Mouse (Mus musculus): ENCODE measurements at regions not wholly inside any gene's neighbourhood (a gene's known extent, or its start where the extent isn't known, plus 50 kb on each side); places are given as distances from the start of the nearest gene placed in this dataset.
A peak's percentile ranks its signal among the peaks of the same experiment; 100 is the strongest.
"Not testable (repeated sequence)": the region's sequence is repeated elsewhere in the genome, so short reads cannot be mapped to it uniquely, and the experiment has no call there.

- peak; percentile 12 for DNase-seq
Observed at GRCm38 (mm10) chr5:25639187-25639586, 66.4 kb downstream of the Xrcc2 start.

- no peak for DNase-seq
Observed at GRCm38 (mm10) chr5:25638097-25638496, 67.5 kb downstream of the Xrcc2 start.

GRCm38 (mm10) chr5:25632861-25633535 lies 72.6 kb downstream of the Xrcc2 start:
- DNase-seq, result no peak

- no peak for DNase-seq
Observed at GRCm38 (mm10) chr5:25629731-25630130, 75.9 kb downstream of the Xrcc2 start.

- no peak for DNase-seq
Observed at GRCm38 (mm10) chr5:25628504-25628903, 77.1 kb downstream of the Xrcc2 start.

GRCm38 (mm10) chr5:25627086-25627485 lies 78.5 kb downstream of the Xrcc2 start:
- DNase-seq, result no peak

- DNase-seq, result no peak
Observed at GRCm38 (mm10) chr5:25624029-25624428, 81.6 kb downstream of the Xrcc2 start.

GRCm38 (mm10) chr5:25619872-25620271 lies 85.8 kb downstream of the Xrcc2 start:
- no peak for DNase-seq

GRCm38 (mm10) chr5:25619337-25619736 lies 86.3 kb downstream of the Xrcc2 start:
- DNase-seq, result not testable (repeated sequence)

- DNase-seq, result no peak
Observed at GRCm38 (mm10) chr5:25614659-25615061, 91.0 kb downstream of the Xrcc2 start.

- DNase-seq, result peak; percentile 13
Observed at GRCm38 (mm10) chr5:25613844-25614658, 91.6 kb downstream of the Xrcc2 start.

- DNase-seq, result no peak
Observed at GRCm38 (mm10) chr5:25612036-25612705, 93.5 kb downstream of the Xrcc2 start.

GRCm38 (mm10) chr5:25609911-25610310 lies 94.0 kb downstream of the Cct8l1 start:
- no peak for DNase-seq

- DNase-seq, result no peak
Observed at GRCm38 (mm10) chr5:25602123-25602522, 86.3 kb downstream of the Cct8l1 start.

GRCm38 (mm10) chr5:25599363-25599762 lies 83.5 kb downstream of the Cct8l1 start:
- DNase-seq, result no peak

- DNase-seq, result no peak
Observed at GRCm38 (mm10) chr5:25597786-25598185, 81.9 kb downstream of the Cct8l1 start.

- no peak for DNase-seq
Observed at GRCm38 (mm10) chr5:25591709-25592108, 75.8 kb downstream of the Cct8l1 start.

Data from adrenal gland, adult 8-10 months (tissue).